Mouse (Mus musculus): Measurements from ENCODE around the gene Cuedc1.

GRCm38 (mm10) chr11:88216231-88216685 lies 118.4 kb downstream of the Cuedc1 start:
- peak; percentile 92 for TF ChIP-seq CTCF (IDR thresholded peaks at IDR 0.05; ENCODE audit: low read depth, low read length)
- no peak for TF ChIP-seq EP300 (IDR thresholded peaks at IDR 0.05; ENCODE audit: insufficient read depth, low read depth, low read length)
- TF ChIP-seq POLR2A (IDR thresholded peaks at IDR 0.05; ENCODE audit: insufficient read depth, low read length) = no peak
